Mouse (Mus musculus) heart, adult 2 months (tissue): ENCODE results near the gene Kat6b.

Experiments
- CTCF ChIP-seq: fragments of 200-600 bp; IDR thresholded peaks from 2 replicates; pipeline ENCODE4 v1.8.1; 2022; ENCODE audit warnings: antibody characterized with exemption, mild to moderate bottlenecking, moderate library complexity
- POLR2A ChIP-seq: fragments of 200-500 bp; IDR thresholded peaks from 2 replicates; pipeline ENCODE4 v1.6.1; 2011; ENCODE audit warnings: mild to moderate bottlenecking, low read depth, low read length, control low read depth; ENCODE audit not compliant: insufficient read depth

DNA sequence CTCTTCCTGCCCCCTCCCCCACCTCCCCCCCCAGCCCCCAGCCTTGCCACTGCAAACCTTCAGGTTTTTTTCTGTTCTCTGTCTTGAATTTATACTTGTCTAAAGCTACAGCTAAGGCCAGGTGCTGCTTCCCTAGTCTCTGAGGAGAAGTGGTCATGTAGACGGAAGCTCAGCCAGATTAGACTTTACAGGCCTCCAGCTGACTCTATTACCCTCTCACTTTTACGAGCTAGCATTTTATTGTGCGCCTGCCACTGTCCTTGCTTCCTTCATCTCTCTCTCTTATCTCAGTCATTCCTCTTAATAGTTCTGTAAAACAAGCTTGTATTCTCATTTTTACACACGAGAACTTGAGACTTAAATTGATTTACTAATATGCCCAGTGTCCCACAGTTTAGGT, 23.8 kb downstream of the Kat6b start:
- TF ChIP-seq POLR2A = no peak
- TF ChIP-seq CTCF = no peak
